Mouse (Mus musculus): Measurements from ENCODE around the gene 4930524B15Rik.
"Not testable (repeated sequence)": the region's sequence is repeated elsewhere in the genome, so short reads cannot be mapped to it uniquely, and the experiment has no call there.

4930524B15Rik gene

GRCm38 (mm10) chr11:31965256-31966134, at the start of gene 4930524B15Rik:
4930524B15Rik (plus strand) TSS chr11:31965592.
- DNase-seq (ENCODE audit: low read depth, low spot score): no peak

GRCm38 (mm10) chr11:31917769-31918168, 47.6 kb upstream of the 4930524B15Rik start:
- no peak for DNase-seq (ENCODE audit: low read depth, low spot score)

GRCm38 (mm10) chr11:31930051-31930450, 35.3 kb upstream of the 4930524B15Rik start:
- DNase-seq (ENCODE audit: low read depth, low spot score): no peak

DNA sequence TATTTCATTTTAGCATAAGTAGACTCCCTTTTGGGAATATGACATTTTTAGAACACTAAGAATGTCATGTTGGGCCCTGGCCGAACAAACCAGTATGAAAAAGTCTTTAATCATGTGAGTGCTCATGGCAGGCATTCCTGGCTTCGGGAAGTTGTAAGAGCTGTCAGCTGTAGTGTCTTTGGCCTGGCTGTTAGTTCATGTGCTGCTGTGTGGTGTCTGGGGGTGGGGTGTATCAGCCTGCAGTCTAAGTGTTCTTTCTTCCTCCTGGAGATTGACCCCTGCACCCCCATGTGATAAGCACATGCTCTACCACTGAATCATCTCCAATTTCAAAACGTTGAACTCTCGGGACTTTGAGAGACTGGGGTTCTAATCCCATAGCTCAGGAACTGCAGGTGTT, 29.7 kb upstream of the 4930524B15Rik start:
- no peak for DNase-seq (ENCODE audit: low read depth, low spot score)

DNA sequence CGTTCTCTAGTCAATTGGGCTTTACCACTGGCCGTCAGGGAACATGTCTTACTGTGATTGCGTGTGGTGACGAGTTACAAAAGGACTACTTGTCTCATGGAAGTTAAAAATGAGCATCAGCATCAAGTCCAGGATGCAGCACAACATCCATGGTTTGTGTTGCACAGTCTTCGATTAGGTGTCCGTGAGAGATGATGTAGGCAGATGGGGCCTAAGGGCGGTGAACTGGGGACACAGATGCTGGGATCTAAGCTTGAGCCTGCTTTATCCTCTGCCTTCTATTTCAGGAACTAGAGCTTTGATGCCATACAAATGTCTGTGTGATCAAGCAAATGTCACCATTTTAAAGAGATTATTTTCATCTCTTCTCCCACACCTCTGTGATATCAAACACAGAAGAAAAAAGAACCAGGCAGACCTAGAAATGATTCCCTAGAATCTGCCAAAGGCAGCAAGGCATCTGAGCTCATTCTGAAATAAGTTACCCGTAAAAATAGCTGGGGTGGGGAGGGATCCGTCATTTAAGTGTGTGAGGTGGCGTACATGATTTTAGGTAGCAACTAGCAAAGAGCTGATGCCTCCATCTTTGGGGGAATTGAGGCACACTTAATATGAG, 28.4 kb upstream of the 4930524B15Rik start:
- no peak for DNase-seq (ENCODE audit: low read depth, low spot score)

DNA sequence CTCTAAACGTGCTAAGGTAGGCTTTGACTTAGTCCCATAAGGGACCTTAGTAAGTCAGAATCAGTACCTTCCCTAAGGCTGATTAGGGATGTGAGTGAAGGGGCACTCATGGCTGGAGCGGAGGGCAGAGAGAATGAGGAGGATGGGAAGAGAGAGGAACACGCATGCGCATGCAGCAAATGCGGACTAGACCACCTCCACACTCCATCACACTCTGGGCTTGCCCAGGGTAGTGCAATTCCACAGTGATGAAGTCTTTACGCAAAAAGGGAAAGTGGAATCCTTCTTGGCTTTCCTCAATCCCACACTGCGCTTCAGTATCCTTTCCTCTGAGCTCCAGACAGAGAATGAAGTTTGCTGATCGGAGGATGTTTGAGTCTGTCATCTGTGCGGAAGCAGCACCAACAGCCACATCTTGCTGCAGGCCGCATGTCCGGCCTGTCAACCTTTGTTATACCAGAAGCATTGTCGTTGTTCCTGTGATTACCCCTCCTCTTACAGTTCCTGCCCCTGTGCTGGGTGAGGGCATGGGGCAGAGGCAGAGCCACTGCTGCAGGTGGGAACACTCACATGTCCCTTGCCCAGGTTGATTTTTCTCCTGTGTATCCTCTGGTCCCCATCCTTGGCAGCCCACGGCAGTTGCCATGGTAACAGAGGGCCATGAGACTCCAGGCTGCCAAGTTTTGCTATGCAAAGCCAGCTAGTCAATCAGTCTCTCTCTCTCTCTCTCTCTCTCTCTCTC, 24.3 kb upstream of the 4930524B15Rik start:
- DNase-seq (ENCODE audit: low read depth, low spot score): peak; percentile 29

GRCm38 (mm10) chr11:31941640-31942638, 23.5 kb upstream of the 4930524B15Rik start:
- no peak for DNase-seq (ENCODE audit: low read depth, low spot score)

GRCm38 (mm10) chr11:31945471-31945870, 19.9 kb upstream of the 4930524B15Rik start:
- DNase-seq (ENCODE audit: low read depth, low spot score): no peak

DNA sequence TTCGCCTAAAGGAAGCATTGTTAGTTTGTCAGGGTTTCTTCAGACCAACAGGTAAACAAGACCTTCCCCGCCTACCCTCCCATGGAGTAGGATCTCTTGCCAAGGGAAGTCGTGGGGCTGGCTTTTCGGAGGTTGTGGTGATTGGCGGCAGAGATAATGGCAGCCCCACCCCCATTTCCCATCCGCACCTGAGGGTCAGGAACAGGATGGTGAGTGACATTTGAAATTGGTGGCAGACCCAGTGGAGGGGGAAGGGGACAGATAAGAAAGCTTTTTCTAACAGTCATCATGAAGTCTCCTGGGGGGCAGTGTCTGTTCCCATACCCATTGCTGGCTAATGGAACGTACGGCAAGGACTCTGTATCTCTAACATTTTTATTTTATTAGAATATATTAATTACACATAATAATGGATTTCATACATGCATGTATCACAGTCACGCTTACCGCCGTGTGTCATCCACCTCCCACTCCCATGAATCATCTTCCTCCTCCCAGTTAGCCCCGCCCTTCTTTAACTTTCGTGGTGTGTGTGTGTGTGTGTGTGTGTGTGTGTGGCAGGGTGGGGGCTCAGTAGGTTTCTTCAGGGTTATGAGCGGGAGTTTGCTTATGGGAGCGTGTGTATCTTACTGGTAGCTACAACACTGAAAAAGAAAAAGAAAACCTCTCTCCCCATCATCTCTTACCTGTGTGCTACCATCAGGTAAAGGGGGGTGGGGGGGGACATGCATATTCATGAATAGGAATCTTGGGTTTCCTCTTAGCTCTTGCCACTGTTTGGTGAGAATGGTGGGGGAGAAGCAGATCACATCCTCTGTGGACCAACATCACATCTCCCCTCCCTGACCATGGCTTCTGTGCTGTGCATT, 16.7 kb upstream of the 4930524B15Rik start:
- DNase-seq (ENCODE audit: low read depth, low spot score): no peak

DNA sequence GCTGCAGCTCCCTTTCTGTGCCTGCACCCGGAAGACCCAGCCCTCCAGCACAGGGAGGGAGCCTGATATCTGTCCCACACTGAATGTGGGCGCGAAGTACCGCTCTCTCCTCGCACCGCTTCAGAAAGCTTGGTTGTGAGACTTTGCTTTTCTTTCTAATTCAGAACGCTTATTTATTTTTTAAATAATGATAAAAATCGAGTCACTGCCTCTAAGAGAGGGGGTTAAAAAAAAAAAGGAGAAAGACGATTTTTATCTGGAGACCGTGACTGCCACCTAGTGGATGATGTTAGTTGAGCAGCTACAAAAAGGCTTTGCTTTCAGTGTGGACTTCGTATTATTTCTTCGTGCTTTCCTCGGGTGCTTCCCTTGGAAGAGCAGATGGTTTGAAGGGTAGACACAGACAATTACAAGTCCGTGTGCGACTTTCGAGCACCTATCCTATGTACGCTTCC, 16.0 kb upstream of the 4930524B15Rik start:
- peak; percentile 88 for DNase-seq (ENCODE audit: low read depth, low spot score)

- no peak for DNase-seq (ENCODE audit: low read depth, low spot score)
Measured at GRCm38 (mm10) chr11:31960071-31960470, 5.3 kb upstream of the 4930524B15Rik start.

DNA sequence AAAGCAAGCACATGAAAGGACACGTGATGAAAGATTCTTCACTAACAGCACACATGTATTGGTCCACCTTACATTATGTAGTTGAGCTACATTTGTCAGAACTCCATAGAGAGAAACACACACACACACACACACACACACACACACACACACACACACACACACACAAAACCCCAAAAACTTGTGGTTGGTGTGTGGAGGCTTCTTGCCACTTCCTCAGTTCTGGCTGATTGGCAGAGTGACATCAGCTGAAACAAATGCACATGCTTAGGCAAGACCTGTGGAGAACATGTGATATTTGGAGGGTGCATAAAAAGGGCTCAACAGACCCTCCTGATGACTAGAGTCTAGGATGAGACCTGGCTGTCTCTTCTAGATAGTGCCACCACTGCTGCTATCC, 1.4 kb upstream of the 4930524B15Rik start:
- DNase-seq (ENCODE audit: low read depth, low spot score): no peak

DNA sequence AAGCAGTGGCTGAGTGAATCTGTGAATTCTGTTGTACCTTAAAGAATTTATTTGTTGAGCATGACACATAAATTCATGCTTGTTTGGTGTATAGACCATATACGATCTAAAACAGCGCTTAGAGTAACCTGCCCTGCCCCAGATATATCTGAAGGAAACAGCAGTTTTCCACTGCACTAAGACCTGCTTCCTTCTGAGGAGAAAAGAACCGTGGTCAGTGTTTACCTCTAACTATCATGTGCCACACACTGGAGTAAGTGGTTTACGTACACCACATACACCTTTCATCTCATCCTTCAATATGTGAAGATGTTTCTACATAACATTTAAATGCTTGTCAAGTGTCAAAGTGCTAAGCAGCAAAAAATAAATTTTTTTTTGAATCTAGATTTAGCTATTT, 8.7 kb downstream of the 4930524B15Rik start:
- DNase-seq (ENCODE audit: low read depth, low spot score): no peak

GRCm38 (mm10) chr11:31974826-31975225, 9.4 kb downstream of the 4930524B15Rik start:
- no peak for DNase-seq (ENCODE audit: low read depth, low spot score)

DNA sequence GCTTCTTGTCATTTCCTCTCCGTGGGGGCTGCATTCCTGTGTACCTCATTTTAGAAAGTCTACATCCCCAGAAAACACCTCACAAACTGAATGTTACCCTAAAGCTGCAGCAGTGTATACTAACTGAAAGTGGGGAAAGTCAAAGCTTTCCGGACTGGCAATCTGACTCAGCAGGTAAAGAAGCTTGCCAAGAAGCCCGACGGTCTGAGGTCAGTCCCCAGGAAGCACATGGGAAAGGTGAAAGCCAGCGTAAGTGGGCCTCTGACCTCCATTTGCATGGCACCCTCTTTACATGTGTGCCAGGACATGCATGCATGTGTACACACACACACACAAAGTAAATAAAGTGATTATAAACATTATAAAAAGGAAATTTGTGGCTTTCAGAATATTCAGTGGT, 10.3 kb downstream of the 4930524B15Rik start:
- no peak for DNase-seq (ENCODE audit: low read depth, low spot score)

GRCm38 (mm10) chr11:31976137-31976536, 10.7 kb downstream of the 4930524B15Rik start:
- DNase-seq (ENCODE audit: low read depth, low spot score): no peak

- not testable (repeated sequence) for DNase-seq (ENCODE audit: low read depth, low spot score)
Measured at GRCm38 (mm10) chr11:31980089-31980488, 14.7 kb downstream of the 4930524B15Rik start.

DNA sequence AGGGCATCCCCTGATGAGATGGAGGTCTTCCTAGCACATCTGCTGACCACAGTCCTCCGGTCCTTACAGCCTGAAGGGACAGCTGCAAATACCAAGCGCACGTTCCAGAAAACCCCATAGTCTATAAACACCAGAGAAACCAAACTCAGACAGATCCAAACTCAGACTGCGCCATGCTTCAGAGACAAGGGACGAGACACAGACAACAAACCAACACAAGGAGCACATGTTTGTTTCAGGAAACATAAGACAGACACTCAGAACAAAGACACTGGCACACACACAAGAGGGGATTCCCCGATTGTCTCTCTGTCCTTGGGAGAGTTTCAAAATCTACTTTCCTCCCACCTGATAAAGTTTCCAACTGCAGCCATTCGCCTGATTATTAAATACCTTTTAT, 16.4 kb downstream of the 4930524B15Rik start:
- DNase-seq (ENCODE audit: low read depth, low spot score): no peak

DNA sequence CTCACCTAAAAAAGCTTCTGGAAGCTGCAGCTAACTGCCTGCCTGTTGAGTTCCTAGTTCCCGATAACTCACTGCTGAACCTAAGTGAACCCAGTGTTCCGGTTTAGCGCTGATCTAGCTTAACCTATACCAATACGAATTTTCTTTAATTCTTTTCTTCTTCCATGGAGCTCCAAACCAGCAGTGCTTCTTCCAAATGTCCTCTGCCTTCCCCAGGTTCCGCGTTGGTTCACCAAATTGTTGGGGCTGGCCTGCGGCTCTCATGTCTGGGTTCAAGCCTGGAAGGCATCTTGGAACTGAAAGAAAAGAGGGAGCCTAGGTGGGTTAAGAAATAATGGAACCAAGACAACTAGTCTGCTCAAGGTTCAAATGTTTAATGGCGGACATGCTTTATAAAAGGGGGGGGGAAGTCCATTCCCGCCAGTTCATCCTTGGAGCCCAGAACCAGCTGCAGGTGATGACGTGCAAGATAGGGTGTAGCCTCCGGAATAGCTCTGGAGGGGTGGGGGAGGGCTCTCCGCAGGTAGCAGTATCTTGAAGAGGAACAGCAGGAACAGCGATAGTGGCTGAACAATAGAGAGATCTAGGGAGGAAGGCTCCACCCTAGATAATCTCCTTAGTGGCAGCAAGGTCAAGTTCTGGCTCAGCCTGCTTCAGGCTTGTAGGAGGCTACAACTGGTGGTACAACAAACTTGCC, 17.0 kb downstream of the 4930524B15Rik start:
- DNase-seq (ENCODE audit: low read depth, low spot score): not testable (repeated sequence)
